Mouse (Mus musculus) erythroblast, embryonic 14.5 days (primary cell): Measurements from ENCODE around the gene Pltp.

ENCODE experiments used
- GATA1 ChIP-seq: IDR thresholded peaks from 2 replicates; pipeline ENCODE4 v1.6.1; 2012; ENCODE audit warnings: low read length, inconsistent platforms, mixed read lengths
- TAL1 ChIP-seq: IDR thresholded peaks from 3 replicates; pipeline ENCODE4 v1.6.1; 2012; ENCODE audit warnings: low read length, inconsistent platforms, mixed read lengths

DNA sequence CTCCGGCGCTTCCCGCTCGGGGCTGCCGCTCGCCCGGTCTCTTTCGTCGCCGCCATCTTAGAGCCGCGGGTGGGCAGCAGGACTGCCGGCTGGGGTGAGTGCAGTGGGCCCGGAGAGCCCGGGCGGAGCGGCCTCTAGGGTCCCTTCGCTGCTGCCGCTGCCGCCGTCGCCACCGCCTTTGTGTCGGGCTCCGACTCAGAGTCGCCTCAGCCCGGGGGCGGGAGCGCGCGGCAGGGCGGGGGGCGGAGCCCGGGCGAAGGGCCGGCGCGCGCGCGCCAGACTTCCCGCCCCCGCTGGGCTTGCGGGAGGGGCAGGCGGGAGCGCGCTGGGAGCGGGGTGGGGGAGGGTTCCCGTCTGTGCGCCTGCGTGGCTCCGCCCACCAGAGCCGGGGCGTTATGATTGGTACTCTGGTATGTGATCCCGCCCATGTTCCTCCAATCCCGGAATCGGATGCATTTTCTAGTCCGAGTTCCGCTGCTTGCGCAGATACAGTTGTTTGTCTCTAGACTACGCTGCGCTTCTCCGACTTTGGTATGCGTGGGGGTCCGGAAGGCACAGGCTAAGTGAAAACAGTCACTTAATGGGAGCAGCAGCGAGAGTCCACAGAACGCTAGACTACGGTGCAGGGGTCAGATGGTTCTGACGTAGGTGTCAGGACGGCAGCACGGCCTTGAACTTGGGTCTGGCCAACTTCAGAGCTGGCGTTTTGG is 22.2 kb upstream of the Pltp start:
- TF ChIP-seq GATA1 (no peak), TAL1 (no peak)
